Mouse (Mus musculus) lung, embryonic 15.5 days (tissue): ENCODE results near the gene 1700025G04Rik. TPM values are rescaled to one million over a fixed set of nuclear protein-coding genes. Genes with fewer than 3 reads are reported as not detected.
A peak's percentile ranks its signal among the peaks of the same experiment; 100 is the strongest.

Experiments used
- ATAC-seq: fragments of 200-750 bp; cut with Nextera tagmentation; 2 replicates; pipeline ENCODE4 v1.8.0; 2017; ENCODE audit warnings: moderate number of reproducible peaks, borderline replicate concordance; ENCODE audit not compliant: low FRiP score, low TSS enrichment; ENCODE audit errors: extremely low read depth
- H3K27ac ChIP-seq: fragments of 300-500 bp; sonication (generic); 2 replicates; pipeline ENCODE4 v1.5.1; 2015; ENCODE audit warnings: moderate library complexity, mild to moderate bottlenecking, inconsistent platforms
- H3K27me3 ChIP-seq: fragments of 300-500 bp; sonication (generic); 2 replicates; pipeline ENCODE4 v1.6.1; 2015; ENCODE audit warnings: inconsistent platforms
- H3K36me3 ChIP-seq: fragments of 300-500 bp; sonication (generic); 2 replicates; pipeline ENCODE4 v1.6.1; 2015; ENCODE audit warnings: inconsistent platforms
- H3K4me1 ChIP-seq: fragments of 300-500 bp; sonication (generic); 2 replicates; pipeline ENCODE4 v1.6.1; 2015; ENCODE audit warnings: inconsistent platforms
- H3K4me2 ChIP-seq: fragments of 300-500 bp; sonication (generic); 2 replicates; pipeline ENCODE4 v1.6.1; 2015; ENCODE audit warnings: inconsistent platforms, mild to moderate bottlenecking, moderate library complexity
- H3K4me3 ChIP-seq: fragments of 300-500 bp; sonication (generic); 2 replicates; pipeline ENCODE4 v1.5.1; 2015; ENCODE audit warnings: mild to moderate bottlenecking, inconsistent platforms
- H3K9ac ChIP-seq: fragments of 300-500 bp; sonication (generic); 2 replicates; pipeline ENCODE4 v1.6.1; 2015; ENCODE audit warnings: inconsistent platforms
- H3K9me3 ChIP-seq: fragments of 300-500 bp; sonication (generic); 2 replicates; pipeline ENCODE4 v1.6.1; 2016; ENCODE audit warnings: inconsistent platforms
- WGBS: fragments of 180-500 bp; shearing (Covaris S2); methylation state at CpG from one replicate; pipeline ENCODE4 v1.1.7; 2015; 5-methylcytosine and 5-hydroxymethylcytosine counted together
- polyA plus RNA-seq: library from polyadenylated mRNA; unstranded; fragments of >200 nt; fragmentation: Nextera tagmentation; extraction: Ambion mirVana; gene quantifications from 2 replicates; pipeline ENCODE4 v1.2.1, GENCODE M21; 2015

1700025G04Rik gene
- polyA plus RNA-seq, 1 experiment from 2014 or later, result 23.5 TPM

DNA sequence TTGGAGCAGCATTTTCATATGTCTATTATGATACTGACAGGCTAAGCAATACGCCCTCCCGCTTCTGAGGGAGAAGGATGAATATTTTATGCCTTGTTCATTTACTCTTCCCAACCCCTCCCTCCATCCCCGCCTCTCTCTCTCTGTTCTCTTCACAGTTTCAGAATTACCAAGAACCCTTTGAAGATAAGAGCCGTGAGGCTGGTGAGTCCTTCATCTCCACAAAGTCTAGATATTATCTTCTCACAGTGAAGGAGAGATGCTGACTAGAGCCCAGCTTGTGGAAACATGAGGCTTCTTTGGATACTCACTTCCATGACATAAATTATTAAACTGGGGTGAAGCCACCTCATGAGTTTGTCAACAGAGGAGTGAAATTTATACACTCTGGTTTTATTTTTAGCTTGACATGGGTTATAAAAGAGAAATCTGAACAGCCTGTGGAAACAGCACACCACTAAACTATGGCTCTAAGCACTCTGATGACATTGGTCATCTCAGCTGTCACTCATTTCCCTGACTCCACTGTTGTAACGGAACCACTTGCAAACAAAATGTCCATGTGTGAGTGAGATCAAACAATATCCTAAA lies 116.7 kb downstream of the 1700025G04Rik start:
- no peak overlapping the region for H3K27ac ChIP-seq
- 79% methylated on average over 5 of the region's 5 CpGs for WGBS
- H3K4me3 ChIP-seq, result no peak overlapping the region
- ATAC-seq, result no peak
- H3K4me2 ChIP-seq, result no peak overlapping the region
- no peaks in the 10 kb centered on the region for H3K27me3 ChIP-seq
- no peaks in the 10 kb centered on the region for H3K9me3 ChIP-seq
- no peaks in the 10 kb centered on the region for H3K36me3 ChIP-seq
- H3K9ac ChIP-seq, result no peak overlapping the region
- H3K4me1 ChIP-seq, result 0 out of 2 replicates have a peak, but pooled peaks cover 7% of the 10 kb centered on the region

DNA sequence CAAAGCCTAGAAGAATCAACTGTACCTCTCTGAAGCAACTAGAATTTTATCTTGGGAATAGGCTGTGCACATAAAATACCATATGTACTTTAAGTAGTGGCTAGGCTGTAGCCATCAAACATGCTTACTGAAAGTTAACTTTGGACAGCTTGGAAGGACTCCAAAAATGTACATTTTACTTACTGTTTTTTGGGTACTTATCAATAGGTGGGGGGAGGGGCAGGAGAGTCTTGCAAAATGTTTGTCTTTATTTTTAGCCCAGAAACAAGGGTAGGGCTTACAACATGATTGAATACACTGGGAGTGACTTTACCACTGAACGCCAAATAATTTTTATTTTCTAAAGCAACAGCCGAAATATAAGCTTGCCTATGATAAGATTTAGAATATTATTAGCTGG lies 118.3 kb downstream of the 1700025G04Rik start:
- Histone ChIP-seq H3K9me3 (no peaks in the 10 kb centered on the region), H3K36me3 (no peaks in the 10 kb centered on the region), H3K9ac (no peak overlapping the region), H3K4me2 (no peak overlapping the region), H3K4me1 (0 out of 2 replicates have a peak, but pooled peaks cover 7% of the 10 kb centered on the region), H3K27me3 (no peaks in the 10 kb centered on the region), H3K4me3 (no peak overlapping the region), H3K27ac (no peak overlapping the region)
- ATAC-seq, result no peak
- 56% methylated on average over 2 of the region's 2 CpGs for WGBS

DNA sequence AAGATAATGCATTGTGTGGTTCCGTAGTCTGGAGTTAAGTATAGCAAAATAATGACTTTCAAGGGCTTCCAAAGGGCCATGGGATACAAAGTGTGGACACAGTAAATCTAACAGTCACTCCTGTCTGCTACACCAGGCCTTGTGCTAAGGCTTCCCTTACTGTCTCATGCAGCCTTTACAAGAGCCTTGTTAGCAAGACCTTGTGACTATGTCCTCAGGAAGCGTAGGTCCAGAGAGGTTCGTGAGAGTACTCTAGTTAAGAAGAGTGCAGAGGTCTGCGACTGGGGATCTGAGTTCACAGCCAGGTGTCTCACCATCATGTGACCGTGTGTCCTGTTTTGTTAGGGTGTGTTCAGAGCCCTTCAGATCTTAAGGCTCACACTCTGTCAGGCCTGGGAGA lies 121.8 kb downstream of the 1700025G04Rik start:
- Histone ChIP-seq H3K36me3 (no peaks in the 10 kb centered on the region), H3K4me1 (0 out of 2 replicates have a peak, but pooled peaks cover 5% of the 10 kb centered on the region), H3K27me3 (no peaks in the 10 kb centered on the region), H3K9ac (no peak overlapping the region), H3K9me3 (no peaks in the 10 kb centered on the region), H3K4me2 (no peak overlapping the region), H3K4me3 (no peak overlapping the region), H3K27ac (no peak overlapping the region)
- no peak for ATAC-seq
- 84% methylated on average over 5 of the region's 5 CpGs for WGBS

DNA sequence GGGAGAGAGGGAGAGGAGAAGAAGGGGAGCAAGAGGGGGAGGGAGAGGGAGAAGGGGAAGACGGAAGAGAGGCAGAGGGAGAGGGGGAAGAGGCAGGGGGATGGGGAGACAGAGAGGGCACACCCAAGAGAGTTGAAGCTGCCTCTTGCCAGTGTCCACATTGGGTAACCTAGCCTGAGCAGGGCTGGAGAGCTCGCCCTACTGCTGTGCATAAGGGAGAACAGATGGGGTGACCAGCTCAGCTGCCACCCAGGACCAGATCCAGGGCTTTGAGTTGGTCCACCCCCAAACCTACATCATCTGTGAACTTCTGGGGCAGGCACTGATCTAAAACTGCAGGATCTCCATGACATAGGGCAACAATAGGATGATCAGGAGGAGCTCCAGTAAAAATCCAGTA lies 125.1 kb downstream of the 1700025G04Rik start:
- H3K4me3 ChIP-seq, result no peak overlapping the region
- H3K9ac ChIP-seq, result no peak overlapping the region
- no peak for ATAC-seq
- H3K4me2 ChIP-seq, result no peak overlapping the region
- no peak overlapping the region for H3K27ac ChIP-seq
- 97% methylated on average over 2 of the region's 2 CpGs for WGBS
- no peaks in the 10 kb centered on the region for H3K36me3 ChIP-seq
- H3K9me3 ChIP-seq, result no peaks in the 10 kb centered on the region
- H3K4me1 ChIP-seq, result peaks cover 3% of the 10 kb centered on the region; the same call in 1 of the 2 replicates
- H3K27me3 ChIP-seq, result no peaks in the 10 kb centered on the region

GRCm38 (mm10) chr1:151963248-151963647 lies 126.7 kb downstream of the 1700025G04Rik start:
- no peaks in the 10 kb centered on the region for H3K36me3 ChIP-seq
- H3K9me3 ChIP-seq, result no peaks in the 10 kb centered on the region
- peaks cover 3% of the 10 kb centered on the region; the same call in 1 of the 2 replicates for H3K4me1 ChIP-seq
- H3K9ac ChIP-seq, result no peak overlapping the region
- ATAC-seq, result no peak
- 57% methylated on average over 7 of the region's 7 CpGs for WGBS
- H3K27me3 ChIP-seq, result no peaks in the 10 kb centered on the region
- H3K4me2 ChIP-seq, result no peak overlapping the region
- H3K4me3 ChIP-seq, result no peak overlapping the region
- H3K27ac ChIP-seq, result no peak overlapping the region

DNA sequence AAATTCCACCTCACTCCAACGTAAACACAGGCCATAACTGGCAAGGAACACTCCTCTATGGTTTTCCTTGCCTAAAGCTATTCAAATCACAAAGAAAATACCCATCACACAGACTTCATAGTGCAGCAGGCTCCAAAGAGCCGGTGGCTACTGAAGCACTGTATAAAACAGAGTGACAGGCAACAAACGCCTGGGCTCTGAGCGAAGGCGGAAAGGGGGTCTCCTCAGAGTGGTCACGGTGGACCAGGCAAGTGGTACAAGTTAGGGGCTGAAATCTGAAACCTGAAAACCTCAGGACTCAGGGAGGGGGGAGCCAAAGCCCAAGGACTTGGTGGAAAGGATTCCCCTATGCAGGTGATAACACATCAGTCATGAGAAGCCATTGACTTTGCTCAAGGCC lies 127.8 kb downstream of the 1700025G04Rik start:
- Histone ChIP-seq H3K36me3 (no peaks in the 10 kb centered on the region), H3K4me2 (no peak overlapping the region), H3K27ac (no peak overlapping the region), H3K9ac (no peak overlapping the region), H3K9me3 (no peaks in the 10 kb centered on the region), H3K27me3 (no peaks in the 10 kb centered on the region), H3K4me1 (peaks cover 8% of the 10 kb centered on the region; the same call in 1 of the 2 replicates), H3K4me3 (no peak overlapping the region)
- no peak for ATAC-seq
- 44% methylated on average over 6 of the region's 6 CpGs for WGBS

DNA sequence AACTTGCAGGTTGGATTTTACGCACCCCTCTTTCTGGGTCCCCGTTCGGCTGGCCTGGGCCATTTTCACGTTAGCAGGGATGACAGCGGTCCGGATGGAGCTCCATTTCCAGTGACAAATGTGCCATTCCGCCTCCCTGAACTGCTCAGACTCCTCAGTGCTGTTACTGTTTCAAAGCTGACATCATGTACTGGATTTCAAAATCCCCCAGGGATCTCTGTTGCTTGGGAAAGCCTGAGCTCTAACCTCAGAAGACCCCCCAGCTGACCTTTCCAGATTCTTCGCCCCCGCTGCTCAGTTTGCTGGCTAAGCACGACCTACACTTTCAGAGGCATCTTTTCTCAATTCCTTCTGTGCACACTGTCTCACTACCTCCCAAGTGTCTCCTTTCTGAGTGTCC lies 128.7 kb downstream of the 1700025G04Rik start:
- Histone ChIP-seq H3K27ac (no peak overlapping the region), H3K9ac (no peak overlapping the region), H3K4me1 (peaks cover 8% of the 10 kb centered on the region; the same call in 1 of the 2 replicates), H3K9me3 (no peaks in the 10 kb centered on the region), H3K4me2 (no peak overlapping the region), H3K36me3 (no peaks in the 10 kb centered on the region), H3K27me3 (no peaks in the 10 kb centered on the region), H3K4me3 (no peak overlapping the region)
- no peak for ATAC-seq
- 81% methylated on average over 10 of the region's 10 CpGs for WGBS

DNA sequence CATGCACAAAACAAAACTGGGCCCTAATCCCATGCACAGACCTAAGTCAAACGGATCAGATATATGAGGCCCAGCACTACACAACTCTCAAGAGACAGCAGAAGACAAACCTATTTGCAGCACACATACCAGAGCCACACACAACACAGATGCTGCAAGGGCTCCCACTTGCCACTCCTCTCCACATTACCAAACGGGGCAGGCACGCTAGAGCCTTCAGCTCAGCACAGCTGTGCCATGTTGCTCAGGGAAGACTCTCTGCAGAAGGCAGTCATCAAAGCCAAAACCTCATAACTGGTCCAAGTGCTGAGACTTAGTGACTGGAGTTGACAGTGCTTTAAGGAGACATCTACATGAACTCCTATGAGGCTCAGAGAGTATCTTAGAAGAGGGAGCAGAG lies 130.9 kb downstream of the 1700025G04Rik start:
- no peak for ATAC-seq
- Histone ChIP-seq H3K27me3 (no peaks in the 10 kb centered on the region), H3K4me1 (peaks cover 8% of the 10 kb centered on the region; the same call in 1 of the 2 replicates), H3K27ac (no peak overlapping the region), H3K4me2 (no peak overlapping the region), H3K9me3 (no peaks in the 10 kb centered on the region), H3K36me3 (no peaks in the 10 kb centered on the region), H3K4me3 (no peak overlapping the region), H3K9ac (no peak overlapping the region)
- WGBS, result 62% methylated on average over 3 of the region's 3 CpGs

DNA sequence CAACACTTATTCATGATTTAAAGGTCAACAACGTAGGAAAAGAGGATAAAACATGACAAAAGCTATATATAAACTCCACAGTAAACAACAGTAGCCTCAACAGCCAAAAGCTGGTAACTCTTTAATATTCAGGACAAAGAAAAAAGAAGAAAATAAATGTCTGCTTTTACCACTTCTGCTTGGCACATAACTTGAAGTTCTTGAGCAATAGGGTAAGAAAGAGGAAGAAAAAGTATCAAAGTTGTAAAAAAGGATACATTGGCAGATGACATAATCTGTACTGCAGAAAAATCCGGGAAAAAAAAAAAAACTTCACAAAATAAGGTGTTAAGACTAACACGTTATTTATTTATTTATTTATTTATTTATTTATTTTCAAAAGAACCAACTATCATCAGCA lies 131.5 kb downstream of the 1700025G04Rik start:
- Histone ChIP-seq H3K27me3 (no peaks in the 10 kb centered on the region), H3K27ac (no peak overlapping the region), H3K36me3 (no peaks in the 10 kb centered on the region), H3K4me2 (no peak overlapping the region), H3K9ac (no peak overlapping the region), H3K4me1 (peaks cover 13% of the 10 kb centered on the region), H3K4me3 (no peak overlapping the region), H3K9me3 (no peaks in the 10 kb centered on the region)
- ATAC-seq, result no peak
- 73% methylated on average over 3 of the region's 3 CpGs for WGBS

- Histone ChIP-seq H3K27ac (no peak overlapping the region), H3K27me3 (no peaks in the 10 kb centered on the region), H3K36me3 (no peaks in the 10 kb centered on the region), H3K9me3 (no peaks in the 10 kb centered on the region), H3K9ac (no peak overlapping the region), H3K4me2 (no peak overlapping the region), H3K4me3 (no peak overlapping the region), H3K4me1 (peaks cover 15% of the 10 kb centered on the region)
- 51% methylated on average over 7 of the region's 7 CpGs for WGBS
- ATAC-seq, result no peak
Observed at GRCm38 (mm10) chr1:151957669-151958068, 132.3 kb downstream of the 1700025G04Rik start.

- Histone ChIP-seq H3K27me3 (no peaks in the 10 kb centered on the region), H3K4me1 (peaks cover 14% of the 10 kb centered on the region), H3K27ac (no peak overlapping the region), H3K9ac (no peak overlapping the region), H3K9me3 (no peaks in the 10 kb centered on the region), H3K4me3 (no peak overlapping the region), H3K4me2 (no peak overlapping the region), H3K36me3 (no peaks in the 10 kb centered on the region)
- ATAC-seq, result no peak
- 38% methylated on average over 5 of the region's 5 CpGs for WGBS
Observed at GRCm38 (mm10) chr1:151955866-151956265, 134.1 kb downstream of the 1700025G04Rik start.

GRCm38 (mm10) chr1:151953563-151953962 lies 136.4 kb downstream of the 1700025G04Rik start:
- Histone ChIP-seq H3K4me1 (peaks cover 14% of the 10 kb centered on the region), H3K27ac (no peak overlapping the region), H3K27me3 (no peaks in the 10 kb centered on the region), H3K9ac (no peak overlapping the region), H3K9me3 (no peaks in the 10 kb centered on the region), H3K4me3 (no peak overlapping the region), H3K36me3 (no peaks in the 10 kb centered on the region), H3K4me2 (no peak overlapping the region)
- ATAC-seq, result peak; percentile 85; the same call in 1 of the 2 replicates
- 25% methylated on average over 7 of the region's 7 CpGs for WGBS
